Mouse (Mus musculus) liver, adult 2 months (tissue): ENCODE measurements around the gene Zcchc12.

Experiments
- CTCF ChIP-seq: fragments of 200-500 bp; IDR thresholded peaks from 2 replicates; pipeline ENCODE4 v1.5.1; 2011; ENCODE audit warnings: low read depth, low read length, control low read depth
- POLR2A ChIP-seq: fragments of 200-500 bp; IDR thresholded peaks from 2 replicates; pipeline ENCODE4 v1.6.1; 2011; ENCODE audit warnings: low read length, control low read depth; ENCODE audit not compliant: insufficient read depth; ENCODE audit errors: extremely low read depth

GRCm38 (mm10) chrX:36161567-36161966, 34.1 kb upstream of the Zcchc12 start:
- no peak for TF ChIP-seq POLR2A
- TF ChIP-seq CTCF, result no peak
